Mouse (Mus musculus): ENCODE measurements around the gene Pole3. TPM values are rescaled to one million over a fixed set of nuclear protein-coding genes. Genes with fewer than 3 reads are reported as not detected.

The Pole3 gene
- total and polyA plus RNA-seq, 2 experiments from 2014 or later, result 21.9 to 31.4 TPM

DNA sequence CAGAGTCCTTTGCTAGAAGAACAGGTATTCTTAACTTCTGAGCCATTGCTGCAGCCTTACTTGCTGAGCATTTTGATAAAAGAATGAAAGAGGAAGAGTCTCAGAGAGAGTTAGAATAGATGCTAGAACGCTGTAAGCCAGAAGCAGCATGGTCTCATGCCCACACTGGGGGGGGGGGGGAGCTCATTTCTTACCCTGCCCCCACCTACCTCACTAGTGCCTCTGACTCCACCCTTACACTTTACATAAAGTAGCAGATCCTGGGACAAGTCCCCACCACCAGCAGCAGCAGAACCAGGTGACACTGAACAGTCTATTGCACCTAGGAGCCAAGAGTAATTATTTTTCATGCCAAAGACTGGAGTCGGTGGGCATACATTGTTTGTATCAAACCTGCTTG is 49.7 kb downstream of the Pole3 start:
- no peaks in the 10 kb centered on the region for H3K36me3 ChIP-seq (replicated peaks; ENCODE audit: control insufficient read depth, insufficient read depth, low read length)
- 79% methylated on average over 2 of the region's 2 CpGs for WGBS
- H3K9me3 ChIP-seq (replicated peaks; ENCODE audit: control insufficient read depth, low read length), result no peaks in the 10 kb centered on the region
- no peak overlapping the region for H3K4me3 ChIP-seq (ENCODE audit: low read depth, low read length)
- peaks cover 9% of the 10 kb centered on the region; the same call in 1 of the 2 replicates for H3K4me1 ChIP-seq (ENCODE audit: control insufficient read depth, insufficient read depth)
- H3K4me2 ChIP-seq (ENCODE audit: low read depth, low read length), result no peak overlapping the region
- no peak for TF ChIP-seq EP300 (IDR thresholded peaks at IDR 0.05; ENCODE audit: low read depth)
- no peak for TF ChIP-seq CTCF (IDR thresholded peaks at IDR 0.05; ENCODE audit: low read depth)
- no peak for ATAC-seq (ENCODE audit: insufficient read depth, low read depth)
- no peak overlapping the region for H3K9ac ChIP-seq (replicated peaks; ENCODE audit: low read depth, low read length)
- H3K27me3 ChIP-seq (ENCODE audit: control insufficient read depth, insufficient read depth, low read length), result peaks cover 7% of the 10 kb centered on the region
- H3K27ac ChIP-seq (ENCODE audit: low read depth), result no peak overlapping the region
- no peak for DNase-seq (ENCODE audit: low spot score)

Other genes with a start within 250 kb of the Pole3 start
- gene Fkbp15, start 164.5 kb downstream of the Pole3 start, total RNA-seq (2014; rRNA removed; ENCODE audit: low replicate concordance), result 18.7 and 34.3 TPM in 2 replicates
- 11.1 and 11.8 TPM in 2 replicates for gene Fkbp15, start 164.5 kb downstream of the Pole3 start, polyA plus RNA-seq (2015; fragmentation: Nextera tagmentation; extraction: Ambion mirVana)
- 15.9 and 17.8 TPM in 2 replicates for gene Slc31a1, start 164.3 kb downstream of the Pole3 start, total RNA-seq (2014; rRNA removed; ENCODE audit: low replicate concordance)
- gene Slc31a1, start 164.3 kb downstream of the Pole3 start, polyA plus RNA-seq (2015; fragmentation: Nextera tagmentation; extraction: Ambion mirVana), result 35.0 and 35.1 TPM in 2 replicates
- gene Cdc26, start 116.4 kb downstream of the Pole3 start, total RNA-seq (2014; rRNA removed; ENCODE audit: low replicate concordance), result 30.5 and 34.3 TPM in 2 replicates
- gene Cdc26, start 116.4 kb downstream of the Pole3 start, polyA plus RNA-seq (2015; fragmentation: Nextera tagmentation; extraction: Ambion mirVana), result 72.8 and 76.9 TPM in 2 replicates
- 11.5 and 16.7 TPM in 2 replicates for gene Prpf4, start 116.3 kb downstream of the Pole3 start, total RNA-seq (2014; rRNA removed; ENCODE audit: low replicate concordance)
- 7.4 and 8.1 TPM in 2 replicates for gene Prpf4, start 116.3 kb downstream of the Pole3 start, polyA plus RNA-seq (2015; fragmentation: Nextera tagmentation; extraction: Ambion mirVana)
- gene Rnf183, start 89.8 kb downstream of the Pole3 start, total RNA-seq (2014; rRNA removed; ENCODE audit: low replicate concordance), result not detected in 2 replicates
- not detected in 2 replicates for gene Rnf183, start 89.8 kb downstream of the Pole3 start, polyA plus RNA-seq (2015; fragmentation: Nextera tagmentation; extraction: Ambion mirVana)
- 4.2 and 6.7 TPM in 2 replicates for gene Wdr31, start 54.2 kb downstream of the Pole3 start, total RNA-seq (2014; rRNA removed; ENCODE audit: low replicate concordance)
- 1.6 and 2.3 TPM in 2 replicates for gene Wdr31, start 54.2 kb downstream of the Pole3 start, polyA plus RNA-seq (2015; fragmentation: Nextera tagmentation; extraction: Ambion mirVana)
- 0.27 TPM in 1 of 2 replicates, not detected in the other for gene Bspry, start 45.0 kb downstream of the Pole3 start, total RNA-seq (2014; rRNA removed; ENCODE audit: low replicate concordance)
- gene Bspry, start 45.0 kb downstream of the Pole3 start, polyA plus RNA-seq (2015; fragmentation: Nextera tagmentation; extraction: Ambion mirVana), result 0.15 and 0.19 TPM in 2 replicates
- 2.0 and 17.8 TPM in 2 replicates for gene Hdhd3, start 21.6 kb downstream of the Pole3 start, total RNA-seq (2014; rRNA removed; ENCODE audit: low replicate concordance)
- gene Hdhd3, start 21.6 kb downstream of the Pole3 start, polyA plus RNA-seq (2015; fragmentation: Nextera tagmentation; extraction: Ambion mirVana), result 9.2 and 9.7 TPM in 2 replicates
- 61.1 and 82.4 TPM in 2 replicates for gene Alad, start 5.2 kb downstream of the Pole3 start, total RNA-seq (2014; rRNA removed; ENCODE audit: low replicate concordance)
- 62.1 and 65.7 TPM in 2 replicates for gene Alad, start 5.2 kb downstream of the Pole3 start, polyA plus RNA-seq (2015; fragmentation: Nextera tagmentation; extraction: Ambion mirVana)
- not detected in 2 replicates for gene 4933430I17Rik, start 301 bp upstream of the Pole3 start, total RNA-seq (2014; rRNA removed; ENCODE audit: low replicate concordance)
- 0.16 and 0.25 TPM in 2 replicates for gene 4933430I17Rik, start 301 bp upstream of the Pole3 start, polyA plus RNA-seq (2015; fragmentation: Nextera tagmentation; extraction: Ambion mirVana)
- 66.0 and 114 TPM in 2 replicates for gene Rgs3, start 34.8 kb upstream of the Pole3 start, total RNA-seq (2014; rRNA removed; ENCODE audit: low replicate concordance)
- 52.1 and 52.5 TPM in 2 replicates for gene Rgs3, start 34.8 kb upstream of the Pole3 start, polyA plus RNA-seq (2015; fragmentation: Nextera tagmentation; extraction: Ambion mirVana)